Mouse (Mus musculus): ENCODE measurements around the gene Il12b. TPM values are rescaled to one million over a fixed set of nuclear protein-coding genes. Genes with fewer than 3 reads are reported as not detected.
"Not testable (repeated sequence)": the region's sequence is repeated elsewhere in the genome, so short reads cannot be mapped to it uniquely, and the experiment has no call there.

Il12b gene
- total RNA-seq, 2 experiments from 2014 or later = not detected

DNA sequence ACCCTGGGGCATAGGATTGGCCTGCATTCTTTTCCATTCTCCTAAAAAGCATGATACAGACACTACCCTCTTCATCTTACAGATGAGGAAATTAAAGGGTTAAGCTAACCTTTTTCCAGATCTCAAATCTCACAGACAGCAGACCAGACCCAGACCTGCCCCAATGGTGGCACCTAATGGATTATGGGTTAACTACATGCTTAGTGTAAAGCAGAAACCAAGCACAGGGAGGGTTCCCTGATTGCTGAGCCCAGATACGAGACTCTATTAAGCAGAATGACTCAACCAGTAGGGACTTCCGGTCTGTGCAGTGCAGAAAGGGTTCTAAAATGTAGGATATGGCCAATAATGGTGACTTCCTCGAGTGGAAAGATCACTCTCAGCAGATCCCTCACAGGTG is 10.6 kb downstream of the Il12b start:
- no peak for DNase-seq (ENCODE audit: low spot score)

DNA sequence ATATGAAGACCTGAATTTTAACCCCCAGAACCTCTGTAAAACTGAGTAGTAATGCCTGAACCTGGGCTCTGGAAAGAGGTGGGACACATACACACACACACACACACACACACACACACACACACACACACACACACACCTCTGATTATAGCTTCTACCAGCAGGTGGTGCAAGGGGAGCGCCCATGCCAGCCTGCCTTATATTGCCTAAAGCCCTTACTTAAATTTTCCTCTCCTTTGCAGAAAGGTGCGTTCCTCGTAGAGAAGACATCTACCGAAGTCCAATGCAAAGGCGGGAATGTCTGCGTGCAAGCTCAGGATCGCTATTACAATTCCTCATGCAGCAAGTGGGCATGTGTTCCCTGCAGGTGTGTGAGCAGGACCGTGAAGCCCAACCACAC is 12.4 kb downstream of the Il12b start:
- no peak for DNase-seq (ENCODE audit: low spot score)

DNA sequence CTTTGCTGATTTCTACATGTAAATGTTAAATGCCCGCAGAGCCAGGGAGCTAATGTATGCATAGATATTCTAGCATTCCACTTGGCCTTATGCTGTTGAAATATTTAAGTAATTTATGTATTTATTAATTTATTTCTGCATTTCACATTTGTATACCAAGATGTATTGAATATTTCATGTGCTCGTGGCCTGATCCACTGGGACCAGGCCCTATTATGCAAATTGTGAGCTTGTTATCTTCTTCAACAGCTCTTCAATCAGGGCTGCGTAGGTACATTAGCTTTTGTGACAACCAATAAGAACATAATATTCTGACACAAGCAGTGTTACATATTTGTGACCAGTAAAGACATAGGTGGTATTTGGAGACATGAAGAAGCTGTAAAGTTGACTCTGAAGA is 13.5 kb downstream of the Il12b start:
- no peak for DNase-seq (ENCODE audit: low spot score)

DNA sequence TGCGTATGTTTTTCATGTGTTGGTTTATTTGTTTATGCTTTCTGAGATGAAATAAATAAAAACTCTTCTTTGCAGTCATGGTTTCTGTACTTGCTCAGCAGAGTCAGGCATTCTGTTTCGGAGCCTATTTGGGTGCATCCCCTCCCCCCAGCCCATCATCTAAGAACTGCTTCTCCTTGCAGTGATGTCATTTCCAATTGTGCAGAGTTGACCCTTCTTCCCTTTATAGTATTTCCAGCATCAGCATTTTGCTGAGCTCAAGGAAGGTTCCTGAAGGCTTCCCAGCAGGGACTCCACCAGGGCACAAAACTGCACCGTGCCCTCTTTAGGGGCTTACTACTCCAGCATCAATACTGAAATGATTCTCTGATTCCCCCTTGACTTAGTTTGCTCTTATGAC is 14.7 kb downstream of the Il12b start:
- no peak for DNase-seq (ENCODE audit: low spot score)

DNA sequence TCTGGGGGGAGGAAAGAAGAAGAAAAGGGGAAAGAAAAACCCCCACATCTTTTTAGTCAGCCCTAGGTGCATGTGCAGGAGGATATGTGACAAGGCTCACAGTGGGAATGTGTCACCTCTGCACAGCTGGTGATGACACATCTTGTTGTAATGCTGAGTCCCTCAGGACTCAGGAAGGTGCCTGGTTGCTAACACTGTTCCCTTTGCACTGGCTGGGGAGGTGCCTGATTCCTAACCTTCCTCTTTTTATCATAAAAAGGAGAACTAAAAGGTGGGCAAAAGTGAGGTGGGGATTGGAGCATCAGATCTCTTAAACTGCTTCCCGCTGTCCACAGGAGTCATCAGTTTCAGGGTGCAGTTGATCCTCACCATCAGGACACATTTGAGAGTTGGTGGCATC is 17.5 kb downstream of the Il12b start:
- DNase-seq (ENCODE audit: low spot score) = no peak

DNA sequence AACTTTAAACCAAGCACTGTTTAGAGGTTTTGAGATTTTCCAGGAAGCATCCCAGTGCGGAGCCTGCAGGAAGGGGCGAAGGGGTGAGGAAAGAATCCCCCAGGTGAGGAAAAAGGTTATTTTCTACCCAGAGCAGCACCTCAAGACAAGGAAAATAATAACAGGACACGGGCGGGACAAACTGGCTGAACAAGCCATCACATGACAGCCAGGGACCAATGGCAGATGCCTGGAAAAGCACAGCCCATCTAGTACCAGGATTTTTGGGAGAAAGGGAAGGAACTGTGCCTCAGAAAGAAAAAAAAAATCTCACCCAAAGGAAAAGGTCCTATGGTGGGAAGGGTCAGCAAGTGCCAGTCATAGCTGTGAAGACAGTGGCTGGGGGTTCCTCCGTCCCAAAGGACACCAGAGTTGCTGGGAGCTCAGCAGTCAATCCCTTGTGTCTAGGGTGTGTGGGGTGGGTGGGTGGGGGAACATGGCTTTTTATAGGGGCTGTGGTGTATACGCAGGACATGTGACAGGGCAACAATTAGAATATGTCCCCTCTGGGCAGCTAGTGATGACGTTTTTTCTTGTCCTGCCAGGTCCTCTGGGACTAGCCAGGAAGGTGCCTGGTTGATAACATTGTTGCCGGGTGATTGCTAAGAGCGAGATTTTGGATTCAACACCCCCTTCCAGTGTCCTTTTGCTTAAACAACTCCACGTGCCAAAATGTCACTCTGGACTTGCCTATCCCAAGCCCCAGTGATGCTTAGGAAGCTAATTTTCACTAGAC is 22.7 kb downstream of the Il12b start:
- no peak for DNase-seq (ENCODE audit: low spot score)

DNA sequence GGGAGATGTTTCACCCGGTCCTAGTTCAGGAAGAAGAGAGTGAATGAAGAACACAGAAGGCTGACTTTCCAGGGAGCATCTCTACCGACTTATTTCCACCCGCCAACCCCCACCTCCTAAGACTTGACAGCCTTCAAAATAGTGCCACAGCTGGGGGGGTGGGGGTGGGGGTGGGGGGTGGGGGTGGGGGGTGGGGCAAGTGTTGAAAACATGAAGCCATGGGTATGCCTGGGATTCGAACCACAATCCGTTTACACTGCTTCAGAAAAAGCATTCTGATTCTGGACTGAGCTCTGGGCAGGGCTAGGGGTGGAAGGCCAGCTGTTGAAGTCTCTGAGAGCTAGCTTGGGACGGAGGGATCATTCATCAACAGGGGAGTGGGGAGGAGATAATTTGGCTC is 23.4 kb downstream of the Il12b start:
- DNase-seq (ENCODE audit: low spot score) = no peak

DNA sequence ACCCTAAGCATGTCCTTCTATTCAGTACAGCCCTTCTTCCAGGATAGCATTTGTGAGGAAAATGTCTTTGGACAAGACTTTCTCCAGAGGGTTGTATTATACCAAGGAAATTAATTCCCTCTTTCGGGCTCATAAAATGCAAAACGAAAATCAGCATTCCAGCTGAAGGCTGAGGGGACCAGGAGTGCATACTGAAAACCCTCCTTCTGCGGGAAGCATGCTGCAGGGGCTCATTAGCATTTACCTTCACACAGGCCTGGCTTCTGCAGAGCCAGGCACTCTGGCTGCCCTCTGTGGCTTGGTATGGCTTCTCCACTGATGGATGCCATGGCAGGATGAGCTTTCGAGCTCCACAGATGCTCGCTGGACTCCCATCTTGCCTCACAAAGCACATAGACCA is 24.1 kb downstream of the Il12b start:
- no peak for DNase-seq (ENCODE audit: low spot score)

DNA sequence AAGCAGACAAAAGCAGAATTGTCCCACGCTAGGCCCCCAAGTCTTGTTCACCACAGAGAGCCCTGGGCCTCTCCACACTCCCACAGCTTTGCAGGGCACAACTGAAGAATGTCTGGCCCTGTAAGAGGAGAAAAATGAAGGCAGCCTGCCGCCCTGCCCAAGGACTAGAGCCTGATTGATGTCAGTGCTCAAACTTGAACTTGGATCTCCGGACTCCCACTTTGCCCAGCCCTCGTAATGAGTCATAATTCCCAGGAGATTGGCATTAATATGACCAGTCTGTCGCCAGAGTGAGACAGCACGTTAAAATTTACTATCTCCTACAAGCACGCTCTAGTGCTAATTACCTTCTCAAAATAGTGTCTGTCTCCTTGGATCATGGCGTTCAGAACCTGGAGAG is 25.1 kb downstream of the Il12b start:
- DNase-seq (ENCODE audit: low spot score) = no peak

DNA sequence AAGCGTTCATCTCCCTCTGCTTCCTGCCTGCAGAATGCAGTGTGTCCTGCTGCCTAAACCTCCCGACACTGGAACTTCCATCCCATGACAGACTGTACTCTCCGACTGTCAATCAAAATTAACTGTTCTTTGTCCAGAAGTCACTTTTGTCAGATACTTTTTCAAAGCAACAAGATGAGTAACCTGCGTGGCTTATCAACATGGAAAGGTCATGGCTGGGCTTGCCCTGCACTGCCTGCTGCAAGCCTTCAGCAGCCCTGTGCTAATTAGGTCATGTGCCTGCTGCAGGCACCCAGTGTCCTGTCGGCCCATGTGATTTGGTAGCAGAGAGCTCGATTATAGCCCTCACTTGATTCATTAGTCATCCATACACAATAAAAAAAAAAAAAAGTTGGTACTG is 25.8 kb downstream of the Il12b start:
- no peak for DNase-seq (ENCODE audit: low spot score)

DNA sequence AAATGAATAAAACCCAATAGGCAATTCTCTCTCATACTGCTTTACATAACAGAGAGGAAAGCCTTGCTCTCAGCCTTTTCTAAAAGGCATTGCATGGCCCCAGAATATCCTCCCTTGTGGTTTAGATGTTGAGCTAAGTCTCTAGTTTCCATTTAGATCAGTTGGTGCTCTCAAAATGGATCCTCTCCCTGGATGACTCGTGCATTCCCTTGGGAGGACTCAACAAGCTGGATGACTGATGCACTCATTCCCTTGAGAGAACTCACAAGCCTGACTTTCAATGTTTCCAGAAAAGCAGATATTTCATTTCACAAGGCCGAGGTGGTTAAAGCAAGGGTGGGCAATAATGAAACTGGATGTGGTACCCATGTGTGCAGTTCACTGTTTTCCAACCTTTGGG is 28.1 kb downstream of the Il12b start:
- no peak for DNase-seq (ENCODE audit: low spot score)

DNA sequence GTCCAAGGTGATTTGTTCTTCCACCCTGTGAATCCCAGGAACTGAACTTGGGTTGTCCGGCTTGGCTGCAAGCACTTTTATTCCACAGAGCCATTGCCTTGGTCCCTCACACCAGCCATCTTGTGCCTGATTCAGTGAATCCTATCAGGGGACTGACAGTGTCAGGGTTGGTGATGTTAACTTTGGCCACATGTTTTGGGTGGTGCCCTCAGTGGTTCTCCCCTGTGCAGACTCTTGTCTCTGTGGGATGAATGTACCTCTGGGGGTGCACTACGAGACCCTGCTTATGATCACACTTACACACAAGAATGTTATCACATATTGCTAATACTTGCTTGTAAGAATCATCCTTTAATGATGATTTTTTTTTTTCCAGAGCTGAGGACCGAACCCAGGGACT is 30.2 kb downstream of the Il12b start:
- DNase-seq (ENCODE audit: low spot score) = no peak

DNA sequence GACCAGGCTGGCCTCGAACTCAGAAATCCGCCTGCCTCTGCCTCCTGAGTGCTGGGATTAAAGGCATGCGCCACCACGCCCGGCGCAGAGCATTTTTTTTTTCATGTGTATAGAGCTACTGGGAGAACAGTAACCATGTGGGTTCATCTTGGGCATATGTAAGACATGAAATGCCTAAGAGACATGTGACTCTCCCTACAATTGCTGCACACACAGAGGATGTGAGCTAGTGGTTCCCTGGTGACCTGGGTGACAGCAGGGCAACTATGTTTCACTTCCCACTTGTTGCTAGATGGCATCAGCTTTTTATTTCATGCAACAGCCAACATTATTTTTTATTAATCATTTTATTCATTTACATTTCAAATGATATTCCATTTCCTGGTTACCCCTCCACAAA is 37.9 kb downstream of the Il12b start:
- DNase-seq (ENCODE audit: low spot score) = no peak

DNA sequence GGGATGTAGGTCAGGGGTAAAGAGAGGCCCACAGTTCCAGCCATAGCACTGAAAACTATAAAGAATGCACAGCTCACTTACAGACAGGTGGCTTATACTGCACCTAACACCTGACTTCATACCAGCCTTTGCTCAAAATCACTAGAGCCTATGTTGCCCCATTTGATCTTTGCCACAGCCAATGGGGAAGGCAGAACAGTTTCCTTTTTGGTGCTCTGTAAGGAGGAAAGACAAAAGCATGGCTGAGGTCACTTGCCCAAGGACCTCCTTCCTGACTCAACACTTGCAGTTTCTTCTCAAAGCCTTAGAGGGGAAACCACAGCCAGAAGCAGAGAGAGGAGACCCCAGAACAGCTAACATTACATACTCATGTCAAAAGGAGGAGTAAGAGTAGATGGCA is 51.2 kb downstream of the Il12b start:
- no peak for DNase-seq (ENCODE audit: low spot score)

DNA sequence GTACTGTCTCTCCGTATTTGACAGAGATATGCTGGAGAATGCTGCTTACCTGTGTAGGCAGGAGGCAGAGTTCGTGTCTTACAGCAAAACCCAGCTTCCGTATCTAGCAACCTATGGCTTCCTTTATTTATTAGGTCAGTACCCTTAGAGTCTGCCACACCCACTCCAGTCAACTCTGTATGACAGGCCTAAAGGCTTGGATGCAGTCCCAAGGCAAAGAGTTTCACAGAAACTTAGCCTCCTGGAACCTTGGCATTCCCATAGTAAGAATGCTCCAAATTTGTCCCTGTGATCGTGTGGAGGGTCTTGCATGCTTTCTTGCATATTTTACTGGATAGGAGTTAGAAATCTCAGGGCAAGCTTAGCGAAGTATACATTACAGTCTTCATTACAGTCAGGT is 52.2 kb downstream of the Il12b start:
- DNase-seq (ENCODE audit: low spot score) = not testable (repeated sequence)

DNA sequence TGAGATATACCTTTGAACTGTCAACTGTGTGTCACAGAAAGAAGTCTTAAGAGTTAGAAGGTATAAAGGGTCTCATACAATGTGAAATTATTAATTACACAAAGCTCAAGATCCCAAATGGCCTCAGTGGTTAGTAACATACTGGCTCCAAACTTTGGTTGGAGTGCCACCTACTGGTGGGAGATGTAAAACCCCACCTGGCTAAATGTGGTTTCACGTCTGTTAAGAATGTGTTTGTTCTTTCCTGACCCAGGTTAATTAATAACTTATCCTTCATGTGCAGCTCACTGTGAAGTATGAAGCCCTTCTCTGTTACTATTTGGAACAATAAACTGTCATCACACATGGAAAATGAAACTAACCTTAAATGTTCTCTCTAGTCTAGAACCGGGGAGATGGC is 53.6 kb downstream of the Il12b start:
- peak; percentile 24 for DNase-seq (ENCODE audit: low spot score)

DNA sequence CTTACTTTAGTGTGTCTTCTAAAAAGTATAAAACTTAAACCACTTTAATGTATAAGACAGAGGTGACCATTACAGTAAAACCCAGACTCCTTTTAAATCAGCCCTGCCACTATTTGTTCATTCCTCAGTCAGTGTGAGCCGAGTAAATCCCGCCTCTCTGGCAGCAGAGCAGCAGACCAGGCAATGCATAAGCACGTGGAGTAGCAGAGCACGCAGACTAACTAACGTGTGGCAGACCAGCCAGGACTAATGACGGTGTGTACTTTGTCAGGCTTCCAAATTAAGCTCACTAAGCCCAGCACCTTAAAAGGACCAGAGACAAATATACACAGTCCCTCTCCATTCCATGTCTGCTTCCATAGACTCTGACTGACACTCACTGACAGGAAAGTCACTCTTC is 61.6 kb downstream of the Il12b start:
- DNase-seq (ENCODE audit: low spot score) = no peak

Other genes with a start within 250 kb of the Il12b start
- 10 to 100 TPM; 21.7 to 25.3 TPM for gene Ublcp1, start 70.4 kb downstream of the Il12b start, total RNA-seq (2021)
- gene Rnf145, start 118.9 kb downstream of the Il12b start, total RNA-seq (2021) = 1 to 10 TPM; 6.5 to 7.4 TPM
- gene Ebf1, start 217.3 kb downstream of the Il12b start, total RNA-seq (2021) = 1 to 10 TPM; 5.5 to 8.2 TPM